Comparison of ENCODE assay signal across 8 mouse cellular contexts in the genomic region with DNA sequence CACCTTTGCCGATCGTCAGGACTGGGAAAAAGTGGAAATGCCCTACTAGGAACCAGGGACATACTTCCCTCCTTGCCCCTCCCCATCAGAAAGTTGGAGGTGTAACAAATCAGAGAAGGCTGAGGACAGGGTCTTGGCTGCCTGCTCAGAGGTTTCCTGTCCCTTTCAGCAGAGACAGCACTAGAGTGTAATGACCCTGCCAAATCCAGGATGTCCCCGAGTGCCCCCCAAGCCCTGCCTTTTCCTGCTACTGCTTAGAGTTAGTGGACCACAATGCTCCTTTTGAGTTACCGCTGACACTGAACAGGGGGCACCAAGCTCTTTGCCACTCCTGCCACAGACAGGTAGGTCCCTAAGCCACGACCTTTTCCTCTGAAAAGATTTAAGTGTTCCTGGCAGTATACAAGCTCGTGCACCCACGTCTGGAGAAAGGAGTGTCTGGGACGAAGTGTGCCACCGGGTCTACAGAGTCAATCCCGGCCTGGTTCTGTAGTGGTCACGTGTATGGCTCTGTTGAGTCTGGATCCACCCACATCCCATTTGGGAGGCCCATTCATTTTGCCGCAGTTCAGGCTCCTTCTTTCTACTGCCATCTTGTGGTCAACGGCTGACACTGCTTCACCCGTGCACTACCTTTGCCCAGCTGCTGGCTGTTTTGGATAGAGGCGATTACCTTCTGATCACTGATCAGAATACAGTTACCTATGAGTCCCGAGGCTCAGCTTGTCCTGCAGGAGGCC. TPM values are rescaled to one million over a fixed set of nuclear protein-coding genes. Genes with fewer than 3 reads are reported as not detected.
DNase-seq lines count a peak whose midpoint lies in the region; ATAC-seq and TF ChIP-seq lines count a peak whose summit lies in the region.

No protein-coding gene starts in this region.

- H3K9me3 ChIP-seq in embryonic facial prominence, embryonic 14.5 days (ENCODE audit: control insufficient read depth, low read length): no peaks in the 10 kb centered on the region
- no peaks in the 10 kb centered on the region for H3K9me3 ChIP-seq in heart, embryonic 16.5 days (replicated peaks; ENCODE audit: control insufficient read depth, low read length)
- no peaks in the 10 kb centered on the region for H3K9me3 ChIP-seq in neural tube, embryonic 13.5 days

- DNase-seq in ES-CJ7 (ENCODE audit: low read depth, low spot score): peak; percentile 88
- DNase-seq in embryonic facial prominence, embryonic 14.5 days (ENCODE audit: low spot score): peak; percentile 82
- peak; percentile 79 for DNase-seq in kidney, postnatal 14 days
- peak; percentile 74 to 81 for DNase-seq in lung, adult 18-20 months
- no peak for DNase-seq in testis, postnatal 14 days (ENCODE audit: low spot score)

- no peak overlapping the region for H3K4me3 ChIP-seq in bone marrow, adult 2 months (replicated peaks; ENCODE audit: control insufficient read depth, low read depth, low read length)
- no peak overlapping the region for H3K4me3 ChIP-seq in embryonic facial prominence, embryonic 14.5 days (ENCODE audit: low read depth, low read length)
- no peak overlapping the region for H3K4me3 ChIP-seq in heart, embryonic 16.5 days (ENCODE audit: low read length)
- H3K4me3 ChIP-seq in neural tube, embryonic 13.5 days: no peak overlapping the region

- no peak for TF ChIP-seq POLR2A in bone marrow, adult 2 months (IDR thresholded peaks at IDR 0.05; ENCODE audit: borderline replicate concordance, control insufficient read depth, low read depth, low read length)

- H3K4me2 ChIP-seq in embryonic facial prominence, embryonic 14.5 days (ENCODE audit: low read depth, low read length): peak overlapping the region; percentile 25; the same call in 1 of the 2 replicates
- peak overlapping the region; percentile 33 for H3K4me2 ChIP-seq in heart, embryonic 16.5 days (ENCODE audit: low read depth, low read length)
- H3K4me2 ChIP-seq in neural tube, embryonic 13.5 days: peak overlapping the region; percentile 33

- TF ChIP-seq CTCF in bone marrow, adult 2 months (IDR thresholded peaks at IDR 0.05; ENCODE audit: control insufficient read depth, insufficient read depth, low read length): peak; percentile 94

- no peak for ATAC-seq in embryonic facial prominence, embryonic 14.5 days (ENCODE audit: low read depth)
- ATAC-seq in heart, embryonic 16.5 days (replicated peaks; ENCODE audit: extremely low read depth, insufficient read depth, low FRiP score): no peak
- ATAC-seq in neural tube, embryonic 13.5 days (ENCODE audit: low read depth): peak; percentile 10; the same call in 1 of the 2 replicates

- 17% methylated on average over 16 of the region's 16 CpGs for WGBS in bone marrow, adult 2 months
- WGBS in embryonic facial prominence, embryonic 14.5 days: 16% methylated on average over 16 of the region's 16 CpGs
- 13% methylated on average over 16 of the region's 16 CpGs for WGBS in heart, embryonic 16.5 days
- WGBS in neural tube, embryonic 13.5 days: 19% methylated on average over 16 of the region's 16 CpGs

- peaks cover 34% of the 10 kb centered on the region for H3K36me3 ChIP-seq in embryonic facial prominence, embryonic 14.5 days (ENCODE audit: control insufficient read depth, insufficient read depth, low read length)
- peaks cover 9% of the 10 kb centered on the region; the same call in 1 of the 2 replicates for H3K36me3 ChIP-seq in heart, embryonic 16.5 days (ENCODE audit: control insufficient read depth, insufficient read depth)
- H3K36me3 ChIP-seq in neural tube, embryonic 13.5 days: peaks cover 24% of the 10 kb centered on the region

- H3K27me3 ChIP-seq in embryonic facial prominence, embryonic 14.5 days (replicated peaks; ENCODE audit: control insufficient read depth, insufficient read depth, low read length): no peaks in the 10 kb centered on the region
- H3K27me3 ChIP-seq in heart, embryonic 16.5 days (ENCODE audit: control insufficient read depth, insufficient read depth, low read length): no peaks in the 10 kb centered on the region
- no peaks in the 10 kb centered on the region for H3K27me3 ChIP-seq in neural tube, embryonic 13.5 days

- H3K27ac ChIP-seq in bone marrow, adult 2 months (ENCODE audit: control insufficient read depth, insufficient read depth, low read depth, low read length, poor library complexity): no peak overlapping the region
- H3K27ac ChIP-seq in embryonic facial prominence, embryonic 14.5 days (replicated peaks; ENCODE audit: low read depth, low read length): no peak overlapping the region
- no peak overlapping the region for H3K27ac ChIP-seq in heart, embryonic 16.5 days (ENCODE audit: low read length)
- no peak overlapping the region for H3K27ac ChIP-seq in neural tube, embryonic 13.5 days (replicated peaks)

- peaks cover 4% of the 10 kb centered on the region; the same call in 1 of the 2 replicates for H3K4me1 ChIP-seq in bone marrow, adult 2 months (ENCODE audit: control insufficient read depth, insufficient read depth, low read length)
- peaks cover 16% of the 10 kb centered on the region for H3K4me1 ChIP-seq in embryonic facial prominence, embryonic 14.5 days (ENCODE audit: control insufficient read depth, insufficient read depth, low read length)
- H3K4me1 ChIP-seq in heart, embryonic 16.5 days (ENCODE audit: control insufficient read depth, insufficient read depth, low read length): peaks cover 30% of the 10 kb centered on the region
- H3K4me1 ChIP-seq in neural tube, embryonic 13.5 days (replicated peaks): peaks cover 30% of the 10 kb centered on the region

- no peak overlapping the region for H3K9ac ChIP-seq in embryonic facial prominence, embryonic 14.5 days (ENCODE audit: low read depth, low read length)
- 0 out of 2 replicates have a peak overlapping the region, but pooled peaks have one; percentile 3 for H3K9ac ChIP-seq in heart, embryonic 16.5 days (ENCODE audit: low read length)
- no peak overlapping the region for H3K9ac ChIP-seq in neural tube, embryonic 13.5 days

RNA-seq across cellular contexts. Expression of gene Tpra1, which starts 4.5 kb away (rescaled TPM):
- 45.8 and 74.0 TPM in 2 replicates for polyA plus RNA-seq in bone marrow, adult 2 months (2011; ENCODE audit: insufficient read depth, insufficient read length, low replicate concordance, missing spikeins)
- 44.9 and 52.1 TPM in 2 replicates for polyA plus RNA-seq in embryonic facial prominence, embryonic 14.5 days (2014; fragmentation: Nextera tagmentation; extraction: Ambion mirVana)
- polyA plus RNA-seq in heart, embryonic 16.5 days (2015; fragmentation: Nextera tagmentation; extraction: Ambion mirVana): 54.9 and 58.0 TPM in 2 replicates
- polyA plus RNA-seq in neural tube, embryonic 13.5 days (2015; fragmentation: Nextera tagmentation; extraction: Ambion mirVana): 75.6 and 76.1 TPM in 2 replicates

RNA-seq across cellular contexts. Expression of gene Mcm2, which starts 8.0 kb away (rescaled TPM):
- polyA plus RNA-seq in bone marrow, adult 2 months (2011; ENCODE audit: insufficient read depth, insufficient read length, low replicate concordance, missing spikeins): 78.2 and 120 TPM in 2 replicates
- 94.6 and 117 TPM in 2 replicates for polyA plus RNA-seq in embryonic facial prominence, embryonic 14.5 days (2014; fragmentation: Nextera tagmentation; extraction: Ambion mirVana)
- 88.3 and 94.7 TPM in 2 replicates for polyA plus RNA-seq in heart, embryonic 16.5 days (2015; fragmentation: Nextera tagmentation; extraction: Ambion mirVana)
- polyA plus RNA-seq in neural tube, embryonic 13.5 days (2015; fragmentation: Nextera tagmentation; extraction: Ambion mirVana): 33.5 and 40.5 TPM in 2 replicates

RNA-seq across cellular contexts. Expression of gene Podxl2, which starts 31.7 kb away (rescaled TPM):
- 2.5 and 2.6 TPM in 2 replicates for polyA plus RNA-seq in bone marrow, adult 2 months (2011; ENCODE audit: insufficient read depth, insufficient read length, low replicate concordance, missing spikeins)
- 83.4 and 95.9 TPM in 2 replicates for polyA plus RNA-seq in embryonic facial prominence, embryonic 14.5 days (2014; fragmentation: Nextera tagmentation; extraction: Ambion mirVana)
- polyA plus RNA-seq in heart, embryonic 16.5 days (2015; fragmentation: Nextera tagmentation; extraction: Ambion mirVana): 43.7 and 45.0 TPM in 2 replicates
- polyA plus RNA-seq in neural tube, embryonic 13.5 days (2015; fragmentation: Nextera tagmentation; extraction: Ambion mirVana): 548 and 565 TPM in 2 replicates

Comparison
In these comparisons a context has a peak if more than half of its experiments do, and no peak if none do; other contexts are left out.
1. RNA of gene Podxl2, which starts 31.7 kb away (polyA plus RNA-seq): 548 to 565 TPM in neural tube, embryonic 13.5 days, 83.4 to 95.9 TPM in embryonic facial prominence, embryonic 14.5 days and 43.7 to 45.0 TPM in heart, embryonic 16.5 days; 2.5 to 2.6 TPM in bone marrow, adult 2 months; every median in the first group is over 10 times any median in the second.
2. Peak in every context shown above with its lines, with median percentiles within 50 percentile points of each other: H3K4me2 ChIP-seq.